Mouse (Mus musculus): ENCODE data around the gene 2610001J05Rik. TPM values are rescaled to one million over a fixed set of nuclear protein-coding genes. Genes with fewer than 3 reads are reported as not detected.

The 2610001J05Rik gene
- polyA plus RNA-seq (2016; fragmentation: Nextera tagmentation; extraction: Ambion mirVana): 109 and 111 TPM in 2 replicates

DNA sequence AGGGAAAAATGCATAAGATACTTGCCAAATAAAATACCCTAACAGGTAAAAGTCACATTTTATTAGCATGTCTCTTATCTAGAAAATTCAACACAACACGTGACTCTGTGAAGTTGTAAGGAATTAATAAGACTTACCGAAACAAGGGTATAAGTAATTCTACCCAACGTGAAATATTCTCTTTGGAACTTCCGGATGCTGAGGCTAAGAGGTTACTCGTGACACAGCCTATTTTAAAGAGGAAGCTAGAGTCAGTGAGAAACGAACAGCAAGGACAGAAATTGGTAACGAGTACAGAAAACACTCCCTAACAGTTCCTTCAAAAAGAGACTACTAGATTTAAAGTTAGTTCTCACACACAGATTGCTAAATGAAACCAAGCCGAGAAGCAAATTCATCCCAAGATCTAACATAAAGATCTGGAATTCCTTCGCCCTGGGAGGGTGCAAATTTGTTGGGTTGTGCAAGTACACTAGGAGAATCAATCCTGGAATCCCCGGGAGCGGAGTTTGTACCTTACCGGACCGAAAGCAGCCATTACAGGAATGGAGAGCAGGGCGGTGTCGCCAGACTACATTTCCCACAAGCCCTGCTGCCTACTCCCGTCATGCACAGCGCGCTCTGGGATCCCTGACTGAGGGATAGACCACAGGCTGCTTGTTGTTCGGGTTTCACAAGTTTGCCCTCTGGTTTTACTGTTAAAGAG is at the start of gene 2610001J05Rik:
Gene 2610001J05Rik (minus strand): TSS at position 600 of the 706 bp plus-strand sequence.
- peak; percentile 96 for DNase-seq (ENCODE audit: low spot score)
- peaks cover 5% of the 10 kb centered on the region for H3K4me1 ChIP-seq
- no peaks in the 10 kb centered on the region for H3K9me3 ChIP-seq
- no peaks in the 10 kb centered on the region for H3K27me3 ChIP-seq (ENCODE audit: insufficient read depth, poor library complexity, severe bottlenecking)
- H3K27ac ChIP-seq: peak within 1 kb of the TSS; percentile 92
- peaks cover 12% of the 10 kb centered on the region for H3K36me3 ChIP-seq
- H3K4me3 ChIP-seq: peak within 1 kb of the TSS; percentile 66
- 3% methylated on average over 19 of the region's 19 CpGs for WGBS

DNA sequence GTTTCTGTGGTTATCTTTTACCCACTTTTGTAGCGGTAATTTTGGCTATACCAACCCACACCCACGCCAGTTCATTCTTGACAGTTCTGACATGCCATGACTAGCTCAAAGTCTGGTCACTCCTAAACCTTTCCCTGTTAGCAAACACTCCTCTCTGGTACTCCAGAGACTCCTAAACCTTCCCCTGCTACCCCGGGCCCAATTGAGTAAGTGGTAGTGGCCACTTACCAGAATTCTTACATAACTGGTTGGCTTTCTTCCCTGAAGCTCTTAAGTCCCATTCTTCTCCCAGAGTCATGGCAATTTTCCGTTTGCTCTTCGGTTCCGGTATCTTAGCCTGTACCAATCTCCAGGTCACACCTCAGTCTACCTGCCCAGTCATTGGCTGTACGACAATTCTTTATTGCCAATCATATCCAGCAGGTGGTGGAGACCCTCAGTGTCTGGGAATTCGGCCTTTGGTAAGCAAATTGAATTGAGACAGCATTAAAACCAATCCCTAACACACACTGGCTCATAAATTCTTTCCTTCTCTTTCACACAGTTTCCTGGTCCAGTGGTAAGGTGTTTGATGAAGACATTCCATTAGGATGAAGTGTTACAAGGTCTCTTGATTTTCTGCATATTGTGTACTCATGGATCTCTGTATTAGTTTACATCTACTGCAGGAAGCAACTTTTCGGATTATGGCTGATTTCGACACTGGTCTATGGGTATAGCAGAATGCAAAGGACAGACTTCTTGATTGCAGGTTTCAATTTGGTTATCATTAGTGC is 38.6 kb upstream of the 2610001J05Rik start:
- H3K4me1 ChIP-seq: no peaks in the 10 kb centered on the region
- no peaks in the 10 kb centered on the region for H3K27me3 ChIP-seq (ENCODE audit: insufficient read depth, poor library complexity, severe bottlenecking)
- no peaks in the 10 kb centered on the region for H3K9me3 ChIP-seq
- no peak overlapping the region for H3K4me3 ChIP-seq
- no peak overlapping the region for H3K27ac ChIP-seq
- DNase-seq (ENCODE audit: low spot score): no peak
- no peaks in the 10 kb centered on the region for H3K36me3 ChIP-seq
- WGBS: 79% methylated on average over 10 of the region's 10 CpGs

GRCm38 (mm10) chr6:13902941-13903627 is 31.8 kb upstream of the 2610001J05Rik start:
- Histone ChIP-seq H3K9me3 (no peaks in the 10 kb centered on the region), H3K27ac (no peak overlapping the region), H3K27me3 (ENCODE audit: insufficient read depth, poor library complexity, severe bottlenecking) (no peaks in the 10 kb centered on the region), H3K4me1 (no peaks in the 10 kb centered on the region), H3K4me3 (no peak overlapping the region), H3K36me3 (no peaks in the 10 kb centered on the region)
- WGBS: 78% methylated on average over 5 of the region's 5 CpGs
- DNase-seq (ENCODE audit: low spot score): no peak

DNA sequence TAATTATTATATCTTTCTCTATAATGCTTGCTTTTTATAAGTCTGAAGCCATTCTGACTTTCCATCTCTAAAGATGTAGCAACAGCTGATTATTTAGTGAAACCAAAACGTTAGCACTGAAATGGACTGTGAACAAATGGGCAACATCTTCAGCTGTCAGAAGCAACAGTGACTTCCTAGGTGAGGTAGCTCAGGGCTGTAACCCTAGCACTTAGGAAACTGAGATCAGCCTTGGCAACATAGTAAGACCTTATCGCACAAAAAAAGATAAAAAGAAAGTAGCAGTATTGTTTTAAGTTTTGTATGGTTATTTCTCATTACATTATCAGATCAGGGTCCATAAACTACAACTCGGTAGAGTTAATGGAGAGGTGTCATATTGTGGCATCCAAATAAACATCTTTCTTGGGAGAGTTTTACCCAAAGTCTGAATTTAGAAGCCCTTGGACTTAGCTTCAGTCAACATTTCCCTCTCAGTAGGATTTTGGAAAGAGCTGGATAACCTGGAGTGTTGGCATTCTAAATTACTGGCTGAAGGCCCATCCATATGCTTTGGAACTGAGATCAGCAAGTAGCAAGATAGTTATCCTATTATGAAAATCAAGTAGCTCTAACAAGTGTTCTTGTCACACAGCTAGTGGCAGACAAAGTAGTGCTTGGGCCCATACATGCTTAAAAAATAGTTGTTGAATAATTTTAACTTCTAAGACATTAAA is 13.7 kb upstream of the 2610001J05Rik start:
- WGBS: 80% methylated on average over 3 of the region's 3 CpGs
- Histone ChIP-seq H3K4me1 (no peaks in the 10 kb centered on the region), H3K27me3 (ENCODE audit: insufficient read depth, poor library complexity, severe bottlenecking) (no peaks in the 10 kb centered on the region), H3K27ac (no peak overlapping the region), H3K4me3 (no peak overlapping the region), H3K9me3 (no peaks in the 10 kb centered on the region; the same call in 1 of the 2 replicates), H3K36me3 (peaks cover 4% of the 10 kb centered on the region; the same call in 1 of the 2 replicates)
- no peak for DNase-seq (ENCODE audit: low spot score)

- Histone ChIP-seq H3K4me1 (no peaks in the 10 kb centered on the region), H3K36me3 (peaks cover 4% of the 10 kb centered on the region; the same call in 1 of the 2 replicates), H3K27ac (no peak overlapping the region), H3K4me3 (no peak overlapping the region), H3K27me3 (ENCODE audit: insufficient read depth, poor library complexity, severe bottlenecking) (no peaks in the 10 kb centered on the region), H3K9me3 (no peaks in the 10 kb centered on the region; the same call in 1 of the 2 replicates)
- DNase-seq (ENCODE audit: low spot score): no peak
Measured at GRCm38 (mm10) chr6:13882919-13883318, 11.6 kb upstream of the 2610001J05Rik start.

GRCm38 (mm10) chr6:13873959-13874358 is 2.6 kb upstream of the 2610001J05Rik start:
- Histone ChIP-seq H3K4me3 (no peak overlapping the region), H3K27me3 (ENCODE audit: insufficient read depth, poor library complexity, severe bottlenecking) (no peaks in the 10 kb centered on the region), H3K36me3 (peaks cover 3% of the 10 kb centered on the region; the same call in 1 of the 2 replicates), H3K27ac (no peak overlapping the region), H3K9me3 (no peaks in the 10 kb centered on the region), H3K4me1 (peaks cover 5% of the 10 kb centered on the region)
- 77% methylated on average over 2 of the region's 2 CpGs for whole genome bisulfite sequencing
- no peak for DNase-seq (ENCODE audit: low spot score)

DNA sequence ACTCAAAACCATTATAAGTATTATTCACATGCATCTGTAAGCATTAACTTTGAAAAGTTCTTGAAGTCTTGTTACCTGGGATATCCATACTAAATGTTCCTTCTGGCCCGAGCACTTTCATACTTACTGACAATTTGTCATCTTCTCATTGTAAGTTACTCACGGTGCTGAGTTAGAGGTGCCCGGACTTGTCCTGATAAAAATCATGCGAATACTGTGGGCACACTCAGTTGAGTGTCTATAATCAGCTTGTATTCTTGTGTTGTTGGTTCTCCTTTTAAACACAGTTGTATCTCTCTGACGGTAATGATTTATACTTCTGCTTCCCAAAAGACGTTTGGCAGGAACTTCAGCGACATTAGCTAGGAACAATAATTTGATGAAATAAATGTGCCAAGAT is 758 bp upstream of the 2610001J05Rik start:
- DNase-seq (ENCODE audit: low spot score): no peak
- peaks cover 12% of the 10 kb centered on the region for H3K36me3 ChIP-seq
- WGBS: 77% methylated on average over 7 of the region's 7 CpGs
- peak overlapping the region; percentile 66 for H3K4me3 ChIP-seq
- H3K27me3 ChIP-seq (ENCODE audit: insufficient read depth, poor library complexity, severe bottlenecking): no peaks in the 10 kb centered on the region
- no peaks in the 10 kb centered on the region for H3K9me3 ChIP-seq
- H3K4me1 ChIP-seq: peaks cover 5% of the 10 kb centered on the region
- peak overlapping the region; percentile 92; the same call in 1 of the 2 replicates for H3K27ac ChIP-seq

DNA sequence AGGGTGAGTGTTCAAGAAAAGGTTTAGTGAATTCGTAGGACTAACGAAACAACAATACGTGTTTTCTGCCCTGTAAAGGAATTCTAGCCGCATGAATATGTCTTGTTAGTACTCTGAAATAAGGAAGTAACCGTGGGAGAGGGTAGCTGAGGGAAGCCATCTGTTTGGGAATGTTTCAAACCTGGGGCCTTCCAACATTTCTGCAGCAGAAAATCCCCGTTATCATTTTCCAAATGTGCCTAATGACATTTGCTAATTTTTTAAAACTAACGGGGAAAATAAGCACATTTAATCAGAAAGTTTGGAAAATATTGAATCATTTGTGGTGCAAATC is 274 bp upstream of the 2610001J05Rik start:
- Histone ChIP-seq H3K9me3 (no peaks in the 10 kb centered on the region), H3K27ac (peak overlapping the region; percentile 92)
- 4% methylated on average over 7 of the region's 7 CpGs for WGBS

DNA sequence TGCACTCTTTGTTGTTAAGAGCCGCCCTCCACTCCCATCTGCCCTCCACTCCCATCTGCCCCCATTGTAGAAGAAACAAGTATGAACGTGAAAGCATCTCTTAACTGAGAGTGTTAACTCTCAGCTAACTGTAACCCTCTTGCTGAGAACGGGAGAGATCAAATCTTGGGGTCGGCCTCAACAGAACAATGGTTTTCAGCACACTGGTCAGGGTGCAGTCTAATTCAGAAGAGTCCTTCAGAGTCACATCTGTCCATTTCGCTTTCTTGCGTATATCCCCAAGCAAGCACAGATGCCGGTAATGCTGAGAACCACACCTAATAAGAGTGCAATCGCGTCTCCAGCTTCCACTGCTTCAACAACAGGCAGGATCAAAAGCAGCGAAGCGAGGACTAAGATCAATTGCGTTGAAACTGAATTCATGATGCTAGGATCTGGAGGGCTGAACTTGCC is 1.0 kb downstream of the 2610001J05Rik start:
- DNase-seq (ENCODE audit: low spot score): no peak
- H3K9me3 ChIP-seq: no peaks in the 10 kb centered on the region
- peaks cover 12% of the 10 kb centered on the region for H3K36me3 ChIP-seq
- H3K4me1 ChIP-seq: peaks cover 5% of the 10 kb centered on the region
- H3K27me3 ChIP-seq (ENCODE audit: insufficient read depth, poor library complexity, severe bottlenecking): no peaks in the 10 kb centered on the region
- WGBS: 61% methylated on average over 12 of the region's 12 CpGs
- peak overlapping the region; percentile 72 for H3K27ac ChIP-seq
- peak overlapping the region; percentile 66 for H3K4me3 ChIP-seq

More for the DNA sequence above, 274 bp upstream of the 2610001J05Rik start:
- no peak for DNase-seq (ENCODE audit: low spot score)
- no peaks in the 10 kb centered on the region for H3K27me3 ChIP-seq (ENCODE audit: insufficient read depth, poor library complexity, severe bottlenecking)
- peaks cover 5% of the 10 kb centered on the region for H3K4me1 ChIP-seq
- H3K4me3 ChIP-seq: peak overlapping the region; percentile 66
- peaks cover 12% of the 10 kb centered on the region for H3K36me3 ChIP-seq

DNA sequence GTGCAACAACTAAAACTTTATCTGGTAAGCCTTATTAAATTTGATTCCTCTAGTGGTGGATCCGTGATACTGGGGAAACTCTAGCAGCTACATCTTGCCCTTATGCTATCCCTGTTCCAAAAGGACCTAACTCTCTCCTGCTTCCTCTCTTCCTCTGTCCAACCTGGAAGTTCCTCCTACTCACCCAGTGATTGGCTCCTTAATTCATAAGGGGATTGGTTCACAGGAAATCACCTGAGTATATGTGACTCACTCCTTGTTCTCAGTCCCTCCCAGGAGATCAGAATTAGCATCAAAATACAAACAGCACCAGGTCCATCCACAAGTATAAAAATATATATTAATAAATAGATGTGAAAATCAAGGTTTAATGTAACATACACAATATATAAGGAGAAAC is 10.7 kb downstream of the 2610001J05Rik start:
- 76% methylated on average over 1 of the region's 1 CpGs for WGBS
- Histone ChIP-seq H3K4me1 (no peaks in the 10 kb centered on the region; the same call in 1 of the 2 replicates), H3K9me3 (no peaks in the 10 kb centered on the region), H3K4me3 (no peak overlapping the region), H3K36me3 (no peaks in the 10 kb centered on the region), H3K27ac (0 out of 2 replicates have a peak overlapping the region, but pooled peaks have one; percentile 4), H3K27me3 (ENCODE audit: insufficient read depth, poor library complexity, severe bottlenecking) (no peaks in the 10 kb centered on the region)
- DNase-seq (ENCODE audit: low spot score): no peak

GRCm38 (mm10) chr6:13859877-13860585 is 11.3 kb downstream of the 2610001J05Rik start:
- WGBS: 39% methylated on average over 6 of the region's 6 CpGs
- peak; percentile 75 for DNase-seq (ENCODE audit: low spot score)
- Histone ChIP-seq H3K4me3 (no peak overlapping the region), H3K27me3 (ENCODE audit: insufficient read depth, poor library complexity, severe bottlenecking) (no peaks in the 10 kb centered on the region), H3K9me3 (no peaks in the 10 kb centered on the region), H3K36me3 (no peaks in the 10 kb centered on the region), H3K27ac (peak overlapping the region; percentile 4; the same call in 1 of the 2 replicates), H3K4me1 (no peaks in the 10 kb centered on the region; the same call in 1 of the 2 replicates)

DNA sequence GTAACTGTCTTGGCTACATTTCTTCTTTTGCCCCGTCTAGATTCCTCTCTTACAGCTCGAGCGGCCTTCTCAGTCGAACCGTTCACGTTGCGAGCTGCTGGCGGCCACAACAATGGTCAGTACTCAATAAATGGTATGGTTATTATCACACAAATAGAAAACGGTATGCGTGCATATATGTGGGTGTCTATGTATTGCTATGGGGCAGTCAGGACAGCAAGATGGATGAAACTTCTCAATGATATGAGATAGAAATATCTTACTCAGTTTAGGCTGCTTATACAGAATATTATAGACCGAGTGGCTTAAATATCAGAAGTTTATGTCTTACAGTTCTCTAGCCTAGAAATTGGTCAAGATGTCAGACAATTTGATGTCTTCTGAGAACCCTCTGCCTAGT is 17.1 kb downstream of the 2610001J05Rik start:
- Histone ChIP-seq H3K4me3 (no peak overlapping the region), H3K4me1 (no peaks in the 10 kb centered on the region), H3K27ac (no peak overlapping the region), H3K9me3 (no peaks in the 10 kb centered on the region), H3K27me3 (ENCODE audit: insufficient read depth, poor library complexity, severe bottlenecking) (no peaks in the 10 kb centered on the region), H3K36me3 (no peaks in the 10 kb centered on the region)
- WGBS: 31% methylated on average over 11 of the region's 11 CpGs
- DNase-seq (ENCODE audit: low spot score): no peak
